Mouse (Mus musculus) liver, postnatal 0 days (tissue): ENCODE results near the gene Calm5.
"Not testable (repeated sequence)": the region's sequence is repeated elsewhere in the genome, so short reads cannot be mapped to it uniquely, and the experiment has no call there.

Source experiments
- CTCF ChIP-seq: sonication (generic); IDR thresholded peaks from 2 replicates; pipeline ENCODE4 v1.5.1; 2016; ENCODE audit warnings: antibody characterized with exemption, low read depth
- EP300 ChIP-seq: IDR thresholded peaks from 2 replicates; pipeline ENCODE4 v1.6.1; 2016; ENCODE audit warnings: antibody characterized with exemption, low read depth, mild to moderate bottlenecking

GRCm38 (mm10) chr13:3853648-3854333, at the start of gene Calm5:
- TF ChIP-seq EP300, CTCF: not testable (repeated sequence)
